Mouse (Mus musculus) neural tube, embryonic 15.5 days (tissue): Measurements from ENCODE around the gene Map3k6. TPM values are rescaled to one million over a fixed set of nuclear protein-coding genes. Genes with fewer than 3 reads are reported as not detected.

Experiments
- ATAC-seq: fragments of 200-750 bp; cut with Nextera tagmentation; 2 replicates; pipeline ENCODE4 v1.8.0; 2017; ENCODE audit warnings: mild to moderate bottlenecking, moderate TSS enrichment, moderate library complexity; ENCODE audit not compliant: low FRiP score
- H3K27ac ChIP-seq: fragments of 300-500 bp; sonication (generic); replicated peaks from 2 replicates; pipeline ENCODE4 v1.5.1; 2015; ENCODE audit warnings: mild to moderate bottlenecking, inconsistent platforms
- H3K27me3 ChIP-seq: fragments of 300-500 bp; sonication (generic); replicated peaks from 2 replicates; pipeline ENCODE4 v1.6.1; 2015; ENCODE audit warnings: inconsistent platforms
- H3K36me3 ChIP-seq: fragments of 300-500 bp; sonication (generic); 2 replicates; pipeline ENCODE4 v1.6.1; 2015; ENCODE audit warnings: inconsistent platforms
- H3K4me1 ChIP-seq: fragments of 300-500 bp; sonication (generic); 2 replicates; pipeline ENCODE4 v1.6.1; 2015; ENCODE audit warnings: inconsistent platforms
- H3K4me2 ChIP-seq: fragments of 300-500 bp; sonication (generic); 2 replicates; pipeline ENCODE4 v1.6.1; 2015; ENCODE audit warnings: inconsistent platforms, mild to moderate bottlenecking, moderate library complexity
- H3K4me3 ChIP-seq: fragments of 300-500 bp; sonication (generic); replicated peaks from 2 replicates; pipeline ENCODE4 v1.5.1; 2015; ENCODE audit warnings: mild to moderate bottlenecking, inconsistent platforms
- H3K9ac ChIP-seq: fragments of 300-500 bp; sonication (generic); replicated peaks from 2 replicates; pipeline ENCODE4 v1.6.1; 2015; ENCODE audit warnings: mild to moderate bottlenecking, inconsistent platforms
- H3K9me3 ChIP-seq: fragments of 300-500 bp; sonication (generic); replicated peaks from 2 replicates; pipeline ENCODE4 v1.6.1; 2016; ENCODE audit warnings: inconsistent platforms
- WGBS: fragments of 180-500 bp; shearing (Covaris S2); methylation state at CpG from one replicate; pipeline ENCODE4 v1.1.7; 2015; ENCODE audit warnings: mixed read lengths; 5-methylcytosine and 5-hydroxymethylcytosine counted together
- polyA plus RNA-seq: library from polyadenylated mRNA; unstranded; fragments of >200 nt; fragmentation: Nextera tagmentation; extraction: Ambion mirVana; gene quantifications from 2 replicates; pipeline ENCODE4 v1.2.1, GENCODE M21; 2015

Gene Map3k6
- polyA plus RNA-seq, 1 experiment from 2014 or later: 3.0 TPM

DNA sequence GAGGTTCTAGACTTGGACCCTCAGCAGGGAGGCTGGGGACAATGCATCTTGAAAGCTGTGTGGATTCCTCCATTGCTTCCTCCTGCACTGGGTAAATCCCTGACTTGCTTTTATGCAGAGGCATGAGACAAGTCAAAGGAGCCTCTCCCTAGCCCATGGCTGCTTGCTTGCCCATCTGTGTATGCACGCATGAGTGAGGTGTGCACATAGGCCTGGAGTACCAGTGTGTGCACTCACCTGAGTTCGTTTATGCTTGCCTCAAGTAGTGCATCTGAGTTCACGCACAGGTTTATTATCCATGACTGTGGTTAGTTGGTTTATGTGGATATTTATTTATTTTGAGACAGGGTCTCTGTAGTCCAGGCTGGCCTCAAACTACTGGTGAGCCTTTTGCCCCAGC lies 38.4 kb upstream of the Map3k6 start:
- no peaks in the 10 kb centered on the region for H3K27me3 ChIP-seq
- no peaks in the 10 kb centered on the region for H3K9me3 ChIP-seq
- no peak overlapping the region for H3K27ac ChIP-seq
- ATAC-seq: no peak
- H3K4me3 ChIP-seq: no peak overlapping the region
- no peak overlapping the region for H3K4me2 ChIP-seq
- no peak overlapping the region for H3K9ac ChIP-seq
- no peaks in the 10 kb centered on the region for H3K36me3 ChIP-seq
- 92% methylated on average over 3 of the region's 3 CpGs for WGBS
- peaks cover 54% of the 10 kb centered on the region for H3K4me1 ChIP-seq

DNA sequence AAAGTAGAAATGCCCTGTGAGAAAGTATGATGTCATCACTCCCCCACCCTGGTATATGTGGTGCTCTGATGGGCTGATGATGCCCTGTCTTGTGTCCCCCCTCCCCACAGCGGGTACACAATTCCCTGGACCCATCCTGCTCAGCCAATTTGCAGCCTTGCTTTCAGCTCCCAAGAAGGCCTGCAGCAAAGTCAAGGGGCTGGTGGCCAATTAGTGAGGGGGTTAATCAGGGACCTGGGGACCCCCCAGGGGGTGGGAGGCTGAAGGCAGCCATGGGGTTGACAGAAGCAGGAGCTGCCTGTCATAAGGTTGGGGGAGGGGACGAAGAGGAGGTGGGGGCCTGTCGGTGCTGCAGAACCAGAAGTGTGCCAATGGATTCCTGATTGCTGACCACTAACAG lies 37.0 kb upstream of the Map3k6 start:
- Histone ChIP-seq H3K36me3 (no peaks in the 10 kb centered on the region), H3K4me3 (no peak overlapping the region), H3K4me2 (no peak overlapping the region), H3K9me3 (no peaks in the 10 kb centered on the region), H3K27ac (no peak overlapping the region), H3K9ac (no peak overlapping the region), H3K4me1 (peaks cover 41% of the 10 kb centered on the region), H3K27me3 (no peaks in the 10 kb centered on the region)
- ATAC-seq: no peak
- 62% methylated on average over 3 of the region's 3 CpGs for WGBS

DNA sequence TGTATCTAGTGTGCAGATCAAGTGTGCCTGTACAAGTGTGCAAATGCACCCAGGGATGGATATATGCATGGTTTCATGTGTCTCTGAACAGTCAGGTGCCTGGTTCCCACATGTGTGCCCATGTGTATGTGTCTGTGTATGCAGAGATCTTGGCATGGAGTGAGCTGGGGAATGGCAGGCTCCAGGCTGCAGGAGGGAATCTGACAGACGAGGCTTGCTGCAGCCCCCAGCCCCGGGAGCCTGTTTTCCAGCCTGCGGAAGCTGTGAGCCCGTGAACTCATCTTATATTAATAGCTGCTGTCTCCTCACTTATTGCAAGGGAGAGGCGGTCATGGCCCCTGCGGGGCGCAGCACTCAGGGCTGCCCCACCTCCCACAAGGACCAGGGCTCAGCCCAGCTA lies 36.2 kb upstream of the Map3k6 start:
- Histone ChIP-seq H3K9me3 (no peaks in the 10 kb centered on the region), H3K27me3 (no peaks in the 10 kb centered on the region), H3K4me2 (no peak overlapping the region), H3K4me1 (peaks cover 36% of the 10 kb centered on the region), H3K4me3 (no peak overlapping the region), H3K9ac (no peak overlapping the region), H3K36me3 (no peaks in the 10 kb centered on the region), H3K27ac (peak overlapping the region; percentile 2; the same call in 1 of the 2 replicates)
- WGBS: 19% methylated on average over 7 of the region's 7 CpGs
- ATAC-seq: no peak

DNA sequence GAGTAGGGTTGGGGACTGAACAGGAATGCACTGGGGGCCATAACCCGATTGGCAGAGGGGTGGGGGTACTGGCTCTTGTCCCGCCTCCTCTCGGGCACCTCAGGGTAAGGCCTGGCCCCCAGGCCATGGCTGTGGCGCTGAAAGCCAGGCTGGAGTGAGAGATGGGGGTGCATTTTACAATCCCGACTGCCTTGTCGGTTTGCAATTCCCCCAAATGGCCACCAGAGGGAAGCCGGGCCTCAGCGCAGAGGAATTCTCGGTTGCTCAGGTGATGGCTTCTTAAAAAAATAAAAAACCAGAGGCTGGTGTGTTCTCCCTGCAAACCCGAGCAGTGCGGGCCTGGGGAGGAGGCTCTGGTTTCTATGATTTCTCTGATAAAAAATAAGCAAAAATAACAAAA lies 31.3 kb upstream of the Map3k6 start:
- no peaks in the 10 kb centered on the region for H3K9me3 ChIP-seq
- 4% methylated on average over 11 of the region's 11 CpGs for WGBS
- no peak for ATAC-seq

DNA sequence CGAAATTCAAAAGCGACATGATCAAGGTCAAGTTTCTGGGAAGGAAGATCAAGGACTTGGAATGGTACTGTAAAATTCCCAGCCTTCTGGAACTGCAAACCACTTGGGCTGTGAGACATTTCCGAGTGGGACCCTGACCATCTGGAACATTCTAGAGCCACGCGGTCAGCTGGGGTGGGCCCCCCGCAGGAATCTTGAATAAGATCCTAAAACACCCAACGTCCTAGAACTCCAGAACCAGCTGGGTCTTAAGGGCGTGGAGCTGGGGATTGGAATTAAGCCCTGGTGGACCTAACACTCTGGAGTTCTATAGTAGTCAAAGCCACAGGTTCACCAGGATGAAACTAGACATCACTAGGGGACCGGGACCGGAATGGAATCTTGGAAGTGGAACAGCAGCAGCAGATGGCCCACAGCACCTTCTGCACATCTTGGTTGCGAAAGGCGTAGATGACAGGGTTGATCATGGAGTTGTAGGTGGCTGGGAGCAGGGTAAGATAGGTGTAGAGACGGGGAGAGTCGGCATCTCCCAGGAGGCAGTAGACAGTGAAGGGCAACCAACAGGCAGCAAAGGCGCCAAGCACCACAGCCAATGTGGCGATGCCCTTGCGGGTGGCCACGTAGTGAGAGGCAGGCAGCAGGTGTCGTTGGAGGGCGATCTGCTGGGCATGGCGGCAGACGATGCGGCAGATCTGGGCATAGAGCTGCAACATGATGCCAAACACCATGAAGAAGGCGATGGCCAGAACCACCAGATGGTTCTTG lies 30.4 kb upstream of the Map3k6 start:
- peaks cover 24% of the 10 kb centered on the region for H3K27me3 ChIP-seq
- H3K36me3 ChIP-seq: no peaks in the 10 kb centered on the region
- no peak overlapping the region for H3K4me2 ChIP-seq
- H3K9ac ChIP-seq: no peak overlapping the region
- H3K27ac ChIP-seq: no peak overlapping the region
- H3K9me3 ChIP-seq: no peaks in the 10 kb centered on the region
- 93% methylated on average over 24 of the region's 24 CpGs for WGBS
- peaks cover 25% of the 10 kb centered on the region for H3K4me1 ChIP-seq
- H3K4me3 ChIP-seq: no peak overlapping the region
- no peak for ATAC-seq

More for the DNA sequence above, 31.3 kb upstream of the Map3k6 start:
- no peak overlapping the region for H3K4me2 ChIP-seq
- no peak overlapping the region for H3K4me3 ChIP-seq
- H3K9ac ChIP-seq: no peak overlapping the region
- H3K4me1 ChIP-seq: peaks cover 32% of the 10 kb centered on the region
- peaks cover 19% of the 10 kb centered on the region for H3K27me3 ChIP-seq
- H3K27ac ChIP-seq: no peak overlapping the region
- no peaks in the 10 kb centered on the region for H3K36me3 ChIP-seq

DNA sequence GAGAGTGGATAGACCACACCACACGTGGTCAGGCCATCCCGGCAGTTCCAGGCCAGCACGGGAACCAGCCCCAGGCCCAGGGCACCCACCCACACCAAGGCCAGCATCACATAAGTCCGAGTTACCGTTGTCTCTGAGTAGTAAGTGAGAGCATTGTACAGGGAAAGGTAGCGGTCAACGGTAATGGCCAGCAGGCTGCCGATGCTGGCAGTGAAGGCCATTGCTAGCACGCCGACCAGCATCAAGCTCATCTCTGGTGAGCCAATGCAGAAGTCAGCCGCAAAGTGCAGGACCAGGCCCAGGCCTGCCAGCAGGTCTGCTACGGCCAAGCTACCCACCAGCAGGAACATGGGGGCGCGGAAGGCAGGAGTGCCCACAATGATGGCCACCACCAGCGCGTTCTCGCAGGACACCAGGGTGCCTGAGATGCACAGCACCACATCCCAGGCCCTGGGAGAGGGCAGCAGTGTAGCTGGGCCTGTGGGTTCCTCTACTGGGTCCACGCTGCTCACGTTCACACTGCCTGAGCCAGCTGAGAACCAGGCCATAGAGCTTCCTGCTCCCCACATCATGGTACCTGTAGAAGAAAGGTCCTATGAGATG lies 29.7 kb upstream of the Map3k6 start:
- 93% methylated on average over 19 of the region's 19 CpGs for WGBS
- Histone ChIP-seq H3K9me3 (no peaks in the 10 kb centered on the region), H3K4me3 (no peak overlapping the region), H3K36me3 (no peaks in the 10 kb centered on the region), H3K27me3 (peaks cover 24% of the 10 kb centered on the region), H3K9ac (no peak overlapping the region), H3K4me2 (no peak overlapping the region), H3K4me1 (peaks cover 25% of the 10 kb centered on the region), H3K27ac (no peak overlapping the region)
- no peak for ATAC-seq

DNA sequence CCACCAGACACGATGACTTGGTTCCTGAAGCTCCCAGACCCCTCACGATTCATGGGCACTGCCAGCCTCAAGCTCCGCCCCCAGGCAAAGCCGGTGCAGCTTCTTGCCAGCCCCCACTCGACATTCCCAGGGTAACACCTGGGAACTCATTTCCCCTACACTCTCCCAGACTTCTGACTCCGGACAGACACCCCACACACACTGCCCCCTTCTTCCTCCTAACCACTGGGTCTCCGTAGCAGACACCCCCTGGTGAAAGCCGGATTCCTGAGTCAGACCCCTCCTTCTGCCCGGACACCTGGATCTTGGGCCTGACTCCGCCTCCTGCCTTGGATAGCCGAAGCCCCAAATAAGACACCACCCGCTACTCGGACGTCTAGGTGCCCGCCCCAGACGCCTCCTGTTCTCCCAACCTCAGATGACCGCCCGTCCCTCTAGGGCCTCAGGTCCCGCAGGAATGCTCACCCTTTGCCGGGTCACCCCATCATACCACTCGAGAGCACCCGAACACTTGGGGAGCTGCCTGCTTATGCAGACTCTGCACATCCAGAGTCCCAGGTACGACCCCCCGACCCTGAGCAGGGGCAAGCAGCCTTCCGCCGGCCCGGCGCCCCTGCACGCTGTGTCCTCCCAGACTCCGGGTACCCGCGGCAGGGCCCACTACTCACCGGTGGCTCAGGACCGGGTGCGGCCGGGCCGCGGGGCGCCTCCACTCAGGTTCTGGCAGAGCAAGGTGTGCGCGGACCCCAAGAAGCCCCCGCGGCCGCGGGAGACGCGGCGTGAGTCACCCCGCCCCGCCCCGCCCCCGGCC lies 28.7 kb upstream of the Map3k6 start, which contains the start of the genes Cd164l2 and Gpr3:
Cd164l2 (plus strand) TSS at position 381 of the 811 bp plus-strand sequence.
Gpr3 (minus strand) TSS at position 786 of the 811 bp plus-strand sequence.
- 2% methylated on average over 43 of the region's 52 CpGs for WGBS
- ATAC-seq: peak; percentile 59
- Histone ChIP-seq H3K4me1 (peaks cover 25% of the 10 kb centered on the region), H3K9me3 (no peaks in the 10 kb centered on the region), H3K4me3 (peak within 1 kb of the TSS; percentile 72), H3K27me3 (peaks cover 24% of the 10 kb centered on the region), H3K27ac (no peak within 1 kb of the TSS), H3K4me2 (peak within 1 kb of the TSS; percentile 98), H3K36me3 (no peaks in the 10 kb centered on the region), H3K9ac (peak within 1 kb of the TSS; percentile 67)

DNA sequence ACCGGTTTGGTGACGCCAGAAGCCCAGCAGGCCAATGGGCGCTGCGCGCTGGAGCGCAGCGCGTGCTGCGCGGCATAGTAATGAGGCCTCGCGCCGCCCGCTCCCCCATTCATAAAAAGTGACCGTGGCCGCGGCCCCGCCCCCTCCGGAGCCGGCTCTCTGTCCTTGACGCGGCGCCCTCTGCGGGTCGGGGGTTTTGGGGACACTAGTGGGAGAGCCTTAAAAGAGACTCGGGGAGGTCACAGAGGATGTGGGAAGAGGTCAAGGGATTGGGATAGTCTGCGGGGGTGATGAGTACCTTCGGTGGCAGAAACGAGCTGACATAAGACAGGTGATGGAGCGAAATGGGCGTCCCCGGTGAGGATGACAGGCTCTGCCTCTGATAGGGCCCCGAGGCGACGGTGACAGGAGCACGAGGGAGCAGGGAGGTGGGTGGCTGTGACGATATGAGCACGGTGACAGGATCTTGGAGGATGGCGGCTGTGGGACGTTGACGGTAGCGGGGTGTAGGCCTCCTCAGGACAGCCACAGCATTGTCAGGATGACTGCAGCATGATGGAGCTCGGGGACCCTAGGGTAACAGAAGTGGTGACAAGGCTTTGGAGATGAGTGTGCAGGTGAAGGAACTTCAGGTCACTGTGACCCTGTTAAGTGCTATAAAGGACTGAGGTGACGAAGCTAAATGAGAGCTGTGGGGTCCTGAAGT lies 27.9 kb upstream of the Map3k6 start:
- H3K4me2 ChIP-seq: peak overlapping the region; percentile 98
- H3K9me3 ChIP-seq: no peaks in the 10 kb centered on the region
- H3K9ac ChIP-seq: peak overlapping the region; percentile 67
- no peaks in the 10 kb centered on the region for H3K36me3 ChIP-seq
- ATAC-seq: peak; percentile 86
- H3K4me3 ChIP-seq: peak overlapping the region; percentile 72
- H3K27me3 ChIP-seq: peaks cover 24% of the 10 kb centered on the region
- WGBS: 2% methylated on average over 44 of the region's 44 CpGs
- peaks cover 26% of the 10 kb centered on the region for H3K4me1 ChIP-seq
- no peak overlapping the region for H3K27ac ChIP-seq

DNA sequence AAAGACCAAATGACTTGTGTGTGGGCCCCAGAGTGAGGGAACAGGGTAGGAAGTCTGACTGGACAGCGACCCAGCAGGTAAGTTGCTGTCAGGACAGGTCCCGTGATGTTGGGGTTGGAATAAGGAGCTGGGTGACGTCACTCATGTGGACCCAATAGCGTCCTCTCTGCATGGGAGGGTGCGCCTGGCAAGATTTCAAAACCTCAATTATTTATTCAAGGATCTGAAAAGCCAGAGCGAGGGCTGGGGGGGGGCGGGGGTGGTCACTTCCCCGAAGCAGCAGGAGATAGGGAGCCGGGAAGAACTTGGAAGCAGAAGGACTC lies 27.4 kb upstream of the Map3k6 start:
- Histone ChIP-seq H3K9me3 (no peaks in the 10 kb centered on the region), H3K36me3 (no peaks in the 10 kb centered on the region), H3K4me3 (peak overlapping the region; percentile 72), H3K4me1 (peaks cover 28% of the 10 kb centered on the region), H3K27me3 (peaks cover 24% of the 10 kb centered on the region), H3K9ac (peak overlapping the region; percentile 6; the same call in 1 of the 2 replicates), H3K4me2 (peak overlapping the region; percentile 98), H3K27ac (no peak overlapping the region)
- peak; percentile 40; the same call in 1 of the 2 replicates for ATAC-seq
- under 1% methylated on average over 9 of the region's 9 CpGs for WGBS

DNA sequence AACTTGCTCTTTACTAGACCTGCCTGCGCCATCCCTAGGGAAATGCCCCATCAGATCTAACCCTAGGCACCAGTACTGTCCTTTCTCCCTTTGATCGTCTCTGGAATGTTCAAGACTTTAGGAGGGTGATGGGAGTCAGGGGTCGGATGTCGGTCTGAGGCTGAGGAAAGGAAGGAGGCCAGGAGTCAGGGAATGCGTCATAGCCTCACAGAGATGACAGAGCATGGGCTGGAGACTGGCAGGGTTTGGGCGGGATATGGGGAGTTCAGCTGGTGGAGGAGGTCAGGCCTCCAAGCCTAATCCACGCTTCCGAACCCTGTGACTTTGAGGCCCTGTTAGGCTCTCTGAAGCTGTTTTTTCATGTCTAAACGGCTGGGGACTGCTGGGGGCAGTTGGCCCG lies 27.0 kb upstream of the Map3k6 start:
- Histone ChIP-seq H3K4me1 (peaks cover 28% of the 10 kb centered on the region), H3K4me2 (peak overlapping the region; percentile 98), H3K27ac (no peak overlapping the region), H3K9ac (0 out of 2 replicates have a peak overlapping the region, but pooled peaks have one; percentile 6), H3K9me3 (no peaks in the 10 kb centered on the region), H3K4me3 (peak overlapping the region; percentile 72), H3K36me3 (no peaks in the 10 kb centered on the region), H3K27me3 (peaks cover 24% of the 10 kb centered on the region)
- ATAC-seq: no peak
- 10% methylated on average over 10 of the region's 10 CpGs for WGBS

DNA sequence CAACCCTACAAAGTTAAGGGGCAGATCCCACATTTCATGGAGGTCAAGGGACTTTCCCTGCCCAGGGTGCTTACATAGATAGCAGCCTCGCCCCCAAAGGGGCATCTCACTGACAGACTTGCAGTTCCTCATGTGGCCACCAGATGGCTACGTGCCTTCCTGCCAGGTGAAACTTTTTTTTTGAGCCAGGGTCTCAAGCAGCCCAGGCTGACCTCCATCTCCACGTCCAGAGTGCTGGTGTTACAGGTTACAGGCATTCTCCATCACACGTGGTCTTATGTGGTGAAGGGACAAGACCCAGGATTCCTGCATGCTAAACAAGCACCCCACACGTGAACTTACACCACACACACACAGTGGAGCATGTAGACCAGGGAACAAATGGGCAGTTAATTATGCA lies 23.0 kb upstream of the Map3k6 start:
- Histone ChIP-seq H3K27ac (no peak overlapping the region), H3K36me3 (no peaks in the 10 kb centered on the region), H3K4me1 (peaks cover 21% of the 10 kb centered on the region), H3K9ac (no peak overlapping the region), H3K27me3 (peaks cover 40% of the 10 kb centered on the region), H3K4me3 (no peak overlapping the region), H3K4me2 (no peak overlapping the region), H3K9me3 (no peaks in the 10 kb centered on the region)
- WGBS: 1% methylated on average over 5 of the region's 5 CpGs
- no peak for ATAC-seq
